Mouse (Mus musculus) spleen, postnatal 36 days (tissue): ENCODE results near the gene Gm26661.

Experiments
- DNase-seq, 2 experiments: peaks; one replicate each; pipeline ENCODE4 v3.0.0; 2022; ENCODE audit warnings: low spot score in 2 of 2, mixed read lengths in 1 of 2

Gm26661 gene

GRCm38 (mm10) chr14:7791532-7792159 lies at the start of gene Gm26661:
TSS of gene Gm26661 (plus strand) at chr14:7791587.
- peak; percentile 9 to 15 for DNase-seq

GRCm38 (mm10) chr14:7748944-7749763 lies 42.2 kb upstream of the Gm26661 start:
- DNase-seq = peak in 1 of 2 experiments; percentile 5

GRCm38 (mm10) chr14:7749764-7750089 lies 41.7 kb upstream of the Gm26661 start:
- DNase-seq = no peak

- DNase-seq = peak; percentile 64
These were observed 25.6 kb upstream of the Gm26661 start for GRCm38 (mm10) chr14:7765569-7766314.

- DNase-seq = peak; percentile 85 to 86
These were observed 17.5 kb upstream of the Gm26661 start for GRCm38 (mm10) chr14:7773714-7774389.

- no peak for DNase-seq
These were observed 5.3 kb upstream of the Gm26661 start for GRCm38 (mm10) chr14:7786073-7786472.

GRCm38 (mm10) chr14:7789266-7790030 lies 1.9 kb upstream of the Gm26661 start:
- no peak for DNase-seq

- no peak for DNase-seq
These were observed 291 bp upstream of the Gm26661 start for GRCm38 (mm10) chr14:7791061-7791531.

GRCm38 (mm10) chr14:7795961-7796360 lies 4.6 kb downstream of the Gm26661 start:
- no peak for DNase-seq

- DNase-seq = no peak
These were observed 9.2 kb downstream of the Gm26661 start for GRCm38 (mm10) chr14:7800611-7801010.

GRCm38 (mm10) chr14:7801831-7802230 lies 10.4 kb downstream of the Gm26661 start:
- DNase-seq = no peak

GRCm38 (mm10) chr14:7803874-7804557 lies 12.6 kb downstream of the Gm26661 start:
- peak in 1 of 2 experiments; percentile 13 for DNase-seq

- no peak for DNase-seq
These were observed 13.1 kb downstream of the Gm26661 start for GRCm38 (mm10) chr14:7804558-7804905.

GRCm38 (mm10) chr14:7807711-7808110 lies 16.3 kb downstream of the Gm26661 start:
- DNase-seq = no peak

GRCm38 (mm10) chr14:7808501-7808981 lies 17.2 kb downstream of the Gm26661 start:
- no peak for DNase-seq

GRCm38 (mm10) chr14:7809043-7809955 lies 17.9 kb downstream of the Gm26661 start:
- no peak for DNase-seq

- DNase-seq = peak; percentile 92 to 93
These were observed 26.5 kb downstream of the Gm26661 start, which contains the start of gene Flnb for GRCm38 (mm10) chr14:7817770-7818462. TSS of gene Flnb (plus strand) at chr14:7817957.

GRCm38 (mm10) chr14:7818463-7819121 lies 27.2 kb downstream of the Gm26661 start:
- no peak for DNase-seq
